Mouse (Mus musculus) G1E-ER4 (cell line): ENCODE data around the gene Slc26a11. TPM values are rescaled to one million over a fixed set of nuclear protein-coding genes. Genes with fewer than 3 reads are reported as not detected.

Experiments used
- GATA1 ChIP-seq: IDR thresholded peaks from one replicate; pipeline ENCODE4 v1.8.0; 2012; ENCODE audit warnings: low read length, inconsistent platforms
- polyA plus RNA-seq: library from polyadenylated mRNA; stranded (reverse); fragments of >175 nt; gene quantifications from 2 replicates; pipeline ENCODE4 v1.2.3, GENCODE M21; 2012

Gene Slc26a11
- polyA plus RNA-seq, 1 experiment = 2.7 TPM

DNA sequence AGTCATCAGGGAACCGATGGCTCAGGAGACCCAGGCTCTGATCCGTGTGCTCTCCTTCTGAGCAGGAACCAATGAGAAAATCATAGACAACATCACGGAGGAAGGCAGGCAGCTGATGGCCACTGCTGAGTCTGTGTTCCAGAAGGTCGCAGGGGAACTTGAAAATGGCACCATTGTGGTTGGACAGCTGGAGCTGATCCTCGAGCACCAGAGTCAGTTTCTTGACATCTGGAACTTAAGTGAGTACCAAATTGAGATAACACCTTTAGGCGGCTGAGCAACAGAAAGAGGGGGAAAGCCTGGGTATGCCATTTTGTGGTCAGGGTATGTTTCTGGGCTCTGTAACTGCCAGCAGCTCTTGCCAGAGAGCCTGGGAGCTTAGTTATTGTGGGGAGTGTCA is 72.1 kb downstream of the Slc26a11 start:
- no peak for TF ChIP-seq GATA1

DNA sequence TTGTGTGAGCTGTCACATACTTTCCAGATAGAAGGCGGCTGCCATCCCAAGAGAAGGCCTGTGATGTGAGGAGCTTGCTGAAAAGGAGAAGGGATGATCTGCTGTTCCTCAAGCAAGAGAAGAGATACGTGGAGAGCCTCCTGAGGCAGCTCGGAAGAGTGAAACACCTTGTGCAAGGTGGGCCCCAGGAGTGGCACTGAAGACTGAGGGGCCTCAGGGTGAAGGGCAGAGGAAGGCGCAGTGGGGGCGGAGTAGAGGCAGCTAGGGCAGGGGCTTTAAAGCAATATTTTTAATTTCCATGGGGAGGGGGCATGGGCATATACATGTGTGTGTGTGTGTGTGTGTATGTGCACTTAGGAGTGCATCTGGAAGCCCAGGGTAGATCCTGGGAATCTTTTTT is 72.6 kb downstream of the Slc26a11 start:
- no peak for TF ChIP-seq GATA1

DNA sequence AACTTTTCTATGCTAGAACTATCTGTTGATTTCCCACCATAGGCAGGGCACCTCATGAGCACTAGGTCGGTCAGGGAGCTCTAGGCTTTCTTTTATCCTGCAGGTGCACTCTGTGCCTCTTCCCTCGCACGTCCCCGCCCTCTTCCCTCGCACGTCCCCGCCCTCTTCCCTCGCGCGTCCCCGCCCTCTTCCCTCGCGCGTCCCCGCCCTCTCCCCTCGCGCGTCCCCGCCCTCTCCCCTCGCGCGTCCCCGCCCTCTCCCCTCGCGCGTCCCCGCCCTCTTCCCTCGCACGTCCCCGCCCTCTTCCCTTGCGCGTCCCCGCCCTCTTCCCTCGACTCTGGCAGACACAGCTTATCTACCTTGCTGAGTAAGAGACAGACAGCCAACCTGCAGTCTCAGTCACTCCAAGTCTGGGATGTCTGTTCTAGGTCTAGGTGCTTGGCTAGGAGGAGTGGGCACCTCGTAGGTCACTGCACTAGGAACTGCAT is 73.3 kb downstream of the Slc26a11 start:
- no peak for TF ChIP-seq GATA1

Other genes with a start within 250 kb of the Slc26a11 start
- gene Tbc1d16, start 127.1 kb upstream of the Slc26a11 start, polyA plus RNA-seq = not detected in 2 replicates
- gene Ccdc40, start 127.0 kb upstream of the Slc26a11 start, polyA plus RNA-seq = not detected in 2 replicates
- 82.6 and 123 TPM in 2 replicates for gene Gaa, start 87.7 kb upstream of the Slc26a11 start, polyA plus RNA-seq
- 210 and 240 TPM in 2 replicates for gene Eif4a3, start 55.5 kb upstream of the Slc26a11 start, polyA plus RNA-seq
- not detected in 2 replicates for gene Card14, start 47.8 kb upstream of the Slc26a11 start, polyA plus RNA-seq
- 28.8 and 33.0 TPM in 2 replicates for gene Sgsh, start within 50 bp of the Slc26a11 start, polyA plus RNA-seq
- gene Rnf213, start 37.5 kb downstream of the Slc26a11 start, polyA plus RNA-seq = 2.2 and 3.0 TPM in 2 replicates
- 18.8 and 25.0 TPM in 2 replicates for gene Endov, start 135.8 kb downstream of the Slc26a11 start, polyA plus RNA-seq
- gene Nptx1, start 192.2 kb downstream of the Slc26a11 start, polyA plus RNA-seq = not detected in 2 replicates
- gene Rptor, start 247.3 kb downstream of the Slc26a11 start, polyA plus RNA-seq = 66.1 and 69.4 TPM in 2 replicates